Mouse (Mus musculus) heart, postnatal 0 days (tissue): ENCODE data around the gene Bcl7b.

Source experiments
- CTCF ChIP-seq: IDR thresholded peaks from 2 replicates; pipeline ENCODE4 v1.5.1; 2016; ENCODE audit warnings: antibody characterized with exemption, control low read depth, low read depth
- EP300 ChIP-seq: IDR thresholded peaks from 2 replicates; pipeline ENCODE4 v1.6.1; 2016; ENCODE audit warnings: antibody characterized with exemption, low read depth

GRCm38 (mm10) chr5:135208197-135208596 lies 40.1 kb downstream of the Bcl7b start:
- TF ChIP-seq CTCF (peak; percentile 20; the same call in 1 of the 2 replicates), EP300 (no peak)
